Mouse (Mus musculus): ENCODE measurements around the gene Copz2. TPM values are rescaled to one million over a fixed set of nuclear protein-coding genes. Genes with fewer than 3 reads are reported as not detected.

The Copz2 gene
- total RNA-seq, 2 experiments from 2014 or later: 57.4 to 63.3 TPM

- DNase-seq: peak; percentile 21 to 39
Observed at GRCm38 (mm10) chr11:96863206-96863995, 13.7 kb downstream of the Copz2 start.

GRCm38 (mm10) chr11:96867149-96867548, 17.5 kb downstream of the Copz2 start:
- DNase-seq: peak; percentile 64 to 68

DNA sequence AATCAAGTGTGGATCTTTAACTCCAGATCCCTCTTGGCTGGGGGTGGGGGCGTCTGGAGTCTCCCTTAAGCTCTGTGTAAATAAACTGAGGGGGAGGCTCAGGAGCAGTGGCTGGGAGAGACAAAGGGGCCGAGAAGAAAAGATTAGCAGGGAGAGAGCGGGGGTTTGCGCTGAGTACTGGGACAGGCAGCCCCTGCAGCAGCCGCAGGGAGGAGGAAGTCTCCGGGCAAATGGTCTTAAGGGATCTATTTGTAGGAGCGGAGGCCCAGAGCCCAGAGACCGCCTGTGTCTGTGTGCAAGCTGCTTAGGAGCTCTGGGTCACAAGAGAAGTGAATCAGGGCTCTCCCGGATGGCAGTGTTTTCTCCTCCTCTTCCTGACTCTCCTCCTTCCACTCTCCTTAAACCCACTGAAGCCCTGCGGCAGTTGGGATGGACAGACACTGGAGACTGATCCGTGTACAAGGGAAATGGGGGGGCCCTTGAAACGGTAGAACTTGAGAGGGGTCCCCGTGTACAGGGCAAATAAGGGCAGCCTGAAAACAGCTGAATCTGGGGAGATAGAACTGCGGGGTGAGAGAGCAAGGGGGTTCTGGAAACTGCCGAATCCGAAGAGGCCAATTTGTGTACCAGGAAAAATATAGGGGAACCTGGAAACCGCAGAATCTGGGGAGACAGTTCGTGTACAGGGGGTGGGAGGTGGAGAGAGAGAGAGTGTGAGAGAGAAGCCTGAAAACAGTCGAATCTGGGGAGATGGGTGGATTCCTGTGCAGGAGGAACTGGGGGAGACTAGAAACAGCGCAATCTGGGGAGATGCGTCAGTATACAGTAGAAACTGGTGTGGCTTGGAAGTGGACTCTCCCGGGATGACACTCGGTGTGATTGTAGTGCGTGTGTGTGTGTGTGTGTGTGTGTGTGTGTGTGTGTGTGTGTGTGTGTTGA, 23.0 kb downstream of the Copz2 start:
- no peak for DNase-seq

- no peak for DNase-seq
Observed at GRCm38 (mm10) chr11:96873601-96874140, 24.0 kb downstream of the Copz2 start.

DNA sequence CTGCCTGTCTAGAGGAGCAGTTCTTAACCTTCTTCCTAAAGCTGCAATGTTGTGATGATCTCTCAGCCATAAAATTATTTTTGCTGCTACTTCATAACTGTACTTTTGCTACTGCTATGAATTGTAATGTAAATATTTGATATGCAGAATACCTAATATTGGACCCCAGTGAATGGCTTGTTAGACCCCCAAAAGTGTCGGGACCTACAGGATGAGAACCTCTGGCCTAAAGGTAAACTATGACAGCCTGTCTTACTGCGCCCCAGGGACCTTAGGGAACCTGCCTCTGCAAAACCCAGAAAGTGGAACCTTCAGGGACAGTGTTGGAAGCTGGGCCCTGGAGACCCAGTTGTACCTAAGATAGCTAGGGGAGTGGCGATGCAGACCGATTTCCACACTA, 25.6 kb downstream of the Copz2 start:
- DNase-seq: no peak

GRCm38 (mm10) chr11:96875745-96876144, 26.1 kb downstream of the Copz2 start:
- DNase-seq: peak; percentile 83 to 90

DNA sequence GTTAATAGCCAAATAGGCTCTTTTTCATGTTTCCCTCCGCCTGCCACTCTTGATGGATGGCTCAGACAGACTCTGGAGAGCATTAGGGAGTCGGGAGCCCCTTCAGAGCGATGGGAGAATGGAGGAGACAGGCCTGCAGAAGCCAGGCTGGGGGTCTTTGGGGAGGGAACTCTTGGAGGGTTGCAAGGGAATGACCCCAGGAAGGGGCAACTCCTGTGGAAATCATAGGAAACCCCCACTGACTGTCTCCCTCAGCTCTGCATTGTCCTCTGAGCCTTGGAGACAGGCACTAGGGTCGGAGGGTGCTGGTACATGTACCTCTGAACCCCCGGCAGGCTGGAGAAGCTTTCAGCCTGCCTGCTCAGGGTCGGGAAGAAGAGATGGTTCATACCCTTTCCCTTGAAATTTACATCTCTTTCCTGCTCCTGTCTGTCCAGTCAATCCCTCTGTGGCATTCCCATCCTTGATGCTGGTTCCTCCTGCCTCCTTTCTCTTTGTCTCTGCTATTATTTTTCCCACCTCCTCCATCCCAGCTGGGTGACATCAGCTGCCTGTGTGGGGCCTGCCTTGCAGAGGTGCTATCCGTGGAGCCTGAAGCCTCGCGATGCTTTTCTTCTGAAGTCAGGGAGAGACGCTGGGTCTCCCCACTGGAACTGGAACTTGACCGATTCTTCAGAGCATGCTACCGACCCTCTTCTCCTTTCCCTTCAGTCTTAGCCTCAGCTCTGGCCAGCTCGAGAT, 26.8 kb downstream of the Copz2 start:
- no peak for DNase-seq

DNA sequence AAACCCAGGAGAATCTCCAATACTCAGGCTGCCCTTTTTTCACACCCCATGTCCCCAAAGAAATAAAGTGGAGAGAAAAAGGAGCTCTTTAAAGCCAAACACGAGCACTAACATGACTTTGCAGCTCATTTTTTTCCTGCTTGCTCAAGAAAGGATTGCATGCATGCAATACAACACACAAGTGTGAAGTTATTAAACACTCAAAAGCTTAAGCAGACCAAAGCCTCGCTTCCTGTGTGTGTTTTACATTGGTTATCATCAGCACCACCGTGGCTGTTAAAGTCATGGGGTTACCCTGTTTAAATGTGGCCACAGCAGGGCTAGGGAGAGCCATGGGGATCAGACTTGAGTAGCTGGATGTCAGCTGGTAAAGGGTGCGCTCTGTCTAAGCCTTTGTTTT, 27.4 kb downstream of the Copz2 start:
- no peak for DNase-seq

- no peak for DNase-seq
Observed at GRCm38 (mm10) chr11:96878715-96879114, 29.0 kb downstream of the Copz2 start.

GRCm38 (mm10) chr11:96879359-96879758, 29.7 kb downstream of the Copz2 start:
- no peak for DNase-seq

DNA sequence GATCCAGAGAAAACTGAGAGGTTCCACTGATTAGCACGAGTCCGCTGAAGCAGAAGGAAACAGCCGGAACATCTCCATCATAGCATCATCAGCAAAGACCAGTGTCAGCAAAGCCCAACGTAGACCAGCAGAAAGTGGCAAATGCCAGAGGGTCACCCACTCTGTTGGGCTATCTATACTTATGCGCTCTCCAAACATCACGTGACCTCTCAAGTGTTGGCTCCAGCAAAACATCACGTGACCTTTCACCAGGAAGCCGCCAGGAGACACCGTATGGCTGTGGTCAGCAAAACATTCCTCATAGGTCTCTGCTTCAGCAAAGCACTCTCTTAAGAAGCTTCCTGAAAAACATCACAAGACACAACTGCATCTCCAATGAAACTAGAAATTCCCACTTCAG, 30.6 kb downstream of the Copz2 start:
- DNase-seq: no peak

DNA sequence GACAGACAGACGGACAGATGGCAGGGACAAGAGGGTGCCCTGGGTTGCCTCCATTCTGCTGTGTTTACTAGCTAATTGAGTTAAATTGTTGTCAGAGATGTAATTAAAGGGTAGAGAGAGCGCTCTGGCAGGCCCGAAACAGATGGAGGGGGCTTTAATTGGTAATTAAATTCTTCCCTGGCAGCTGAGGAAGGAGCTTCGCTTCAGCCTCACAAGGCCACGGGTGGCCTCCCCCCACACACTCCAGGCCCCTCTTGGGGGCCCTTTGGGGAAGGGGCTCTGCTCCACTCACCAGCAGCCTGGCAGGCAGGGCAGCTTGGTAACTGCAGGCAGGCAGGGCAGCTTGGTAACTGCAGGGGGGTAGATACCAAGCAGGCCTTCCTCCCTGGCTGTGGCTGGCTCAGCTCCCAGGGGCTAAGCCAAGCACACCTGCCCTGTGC, 36.3 kb downstream of the Copz2 start:
- DNase-seq: no peak

DNA sequence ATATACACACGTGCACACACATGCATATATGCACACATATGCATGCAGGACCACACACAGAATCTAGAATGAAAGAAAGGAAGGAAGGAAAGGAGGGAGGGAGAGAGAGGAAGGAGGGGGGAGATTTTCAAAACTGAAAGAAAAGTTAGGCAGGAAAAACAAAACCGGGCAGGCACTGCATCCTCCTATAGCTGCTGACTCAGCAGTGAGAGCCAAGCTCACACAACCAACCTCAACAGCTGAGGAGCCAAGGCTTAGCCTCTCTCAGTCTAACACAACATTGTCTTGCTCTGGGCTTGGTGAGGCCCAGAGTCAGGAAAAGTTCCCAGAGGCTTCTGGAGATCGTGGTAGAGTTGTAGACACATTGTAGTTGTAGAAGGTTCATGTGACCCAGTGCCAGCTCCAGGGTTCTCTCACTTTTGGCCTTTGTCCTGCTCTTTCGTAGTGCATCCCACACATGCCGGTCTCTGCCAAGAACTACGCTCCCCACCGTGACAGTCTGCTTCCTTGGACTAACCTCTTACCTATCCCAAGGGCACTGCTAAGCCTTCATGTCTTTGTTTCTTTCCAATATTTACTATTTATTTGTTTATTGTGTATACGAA, 37.4 kb downstream of the Copz2 start:
- no peak for DNase-seq

GRCm38 (mm10) chr11:96891784-96892527, 42.3 kb downstream of the Copz2 start:
- no peak for DNase-seq

DNA sequence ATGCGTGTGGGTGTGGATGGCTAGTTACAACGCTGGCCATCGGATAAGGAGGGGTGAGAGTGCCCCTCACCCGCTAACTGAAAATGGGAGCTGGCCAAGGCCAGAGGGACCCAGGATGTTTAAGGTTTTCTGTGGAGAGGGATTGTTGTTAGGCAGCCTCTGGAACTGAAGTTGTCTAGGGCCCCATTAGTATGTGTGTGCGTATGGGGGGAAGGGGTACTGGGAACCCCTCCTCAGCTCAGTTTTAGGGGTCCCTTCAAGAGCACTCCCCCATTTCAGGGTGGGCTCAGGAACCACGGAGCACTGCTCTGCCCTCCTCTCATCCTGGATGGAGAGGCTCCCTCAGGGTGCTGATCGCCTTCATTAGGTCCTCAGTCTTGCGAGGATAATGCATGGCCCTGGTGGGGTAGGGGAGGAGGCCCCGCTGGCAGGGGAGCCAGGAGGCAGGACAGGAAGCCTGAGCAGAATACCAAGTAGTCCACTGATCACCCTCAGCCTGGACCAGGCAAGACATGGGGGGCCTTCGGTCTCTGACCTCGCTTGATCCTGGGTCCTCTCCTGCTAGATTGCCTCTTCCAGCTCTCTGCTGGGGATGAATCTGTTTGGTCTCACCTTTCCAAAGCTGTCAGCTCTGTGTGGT, 43.7 kb downstream of the Copz2 start:
- DNase-seq: no peak

GRCm38 (mm10) chr11:96895886-96896285, 46.2 kb downstream of the Copz2 start:
- DNase-seq: no peak

- DNase-seq: no peak
Observed at GRCm38 (mm10) chr11:96899449-96900306, 50.0 kb downstream of the Copz2 start.

DNA sequence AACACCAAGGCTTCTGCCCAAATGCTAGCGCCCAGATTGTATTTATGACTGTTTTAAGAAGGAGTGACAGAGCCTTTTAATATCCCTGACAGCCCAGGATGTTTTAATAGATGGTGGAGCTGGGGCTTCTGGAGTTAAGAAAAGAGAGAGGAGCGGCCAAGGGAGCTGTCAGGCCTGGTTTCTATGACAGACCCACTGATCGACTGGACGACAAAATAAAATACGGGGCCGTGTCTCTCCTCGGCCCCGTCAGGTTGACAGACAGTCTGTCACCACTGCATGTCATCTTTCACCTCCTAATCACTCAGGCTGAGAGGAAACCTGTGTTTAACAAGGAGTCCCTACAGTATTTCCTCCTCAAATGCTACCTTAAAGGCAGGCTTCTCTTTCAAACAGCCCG, 51.7 kb downstream of the Copz2 start:
- no peak for DNase-seq

All from adrenal gland, postnatal 36 days (tissue).